Mouse (Mus musculus): ENCODE measurements around the gene Gm20479. TPM values are rescaled to one million over a fixed set of nuclear protein-coding genes. Genes with fewer than 3 reads are reported as not detected.

Gene Gm20479
- polyA plus RNA-seq, 1 experiment from 2014 or later: 1.2 TPM

DNA sequence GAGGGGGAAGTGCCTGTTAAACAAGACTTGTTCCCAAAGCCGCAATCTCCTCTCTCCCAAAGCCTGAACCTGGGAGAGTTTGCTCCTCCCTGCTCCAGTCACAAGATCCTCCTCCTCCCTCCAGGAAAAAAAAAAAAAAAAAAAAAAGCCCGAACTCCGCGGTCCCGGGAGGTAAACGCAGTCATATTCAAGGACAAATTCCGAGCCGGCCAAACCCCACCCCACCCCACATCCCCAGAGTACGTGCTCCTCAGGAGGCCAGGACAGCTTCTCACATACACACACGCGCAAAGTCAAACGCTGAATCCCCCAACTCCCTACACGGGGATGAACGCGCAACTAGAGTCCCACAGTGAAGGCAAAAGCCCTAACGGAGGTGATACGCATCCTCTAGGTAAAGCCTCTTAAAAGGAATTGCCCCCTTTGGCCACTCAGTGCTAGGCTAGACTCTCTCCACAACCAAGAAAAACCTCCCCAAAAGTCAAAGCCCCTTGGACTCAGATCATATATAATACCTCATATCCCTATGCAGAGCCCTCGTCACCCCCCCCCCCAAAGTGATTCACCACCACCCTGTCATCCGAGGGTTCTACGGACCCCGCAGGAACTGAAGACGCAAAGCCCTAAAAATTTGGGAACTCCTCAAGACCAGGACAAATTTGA is 38.4 kb upstream of the Gm20479 start:
- peak overlapping the region; percentile 43 for H3K4me3 ChIP-seq (ENCODE audit: low read depth, low read length)
- H3K4me2 ChIP-seq (ENCODE audit: low read length): peak overlapping the region; percentile 67
- H3K27ac ChIP-seq (ENCODE audit: low read depth): no peak overlapping the region
- peaks cover 84% of the 10 kb centered on the region for H3K27me3 ChIP-seq (replicated peaks; ENCODE audit: control insufficient read depth, insufficient read depth, low read length)
- ATAC-seq (replicated peaks; ENCODE audit: low FRiP score, low TSS enrichment, low read depth) (0 out of 2 replicates have a peak, but pooled peaks have one; percentile 24), DNase-seq (ENCODE audit: low spot score) (no peak)
- no peaks in the 10 kb centered on the region for H3K4me1 ChIP-seq (replicated peaks; ENCODE audit: control insufficient read depth, insufficient read depth, low read length)
- H3K36me3 ChIP-seq (ENCODE audit: control insufficient read depth, insufficient read depth, low read length): no peaks in the 10 kb centered on the region
- no peak overlapping the region for H3K9ac ChIP-seq (ENCODE audit: low read length)
- 2% methylated on average over 22 of the region's 22 CpGs for WGBS
- no peaks in the 10 kb centered on the region for H3K9me3 ChIP-seq (ENCODE audit: control insufficient read depth, low read length)

DNA sequence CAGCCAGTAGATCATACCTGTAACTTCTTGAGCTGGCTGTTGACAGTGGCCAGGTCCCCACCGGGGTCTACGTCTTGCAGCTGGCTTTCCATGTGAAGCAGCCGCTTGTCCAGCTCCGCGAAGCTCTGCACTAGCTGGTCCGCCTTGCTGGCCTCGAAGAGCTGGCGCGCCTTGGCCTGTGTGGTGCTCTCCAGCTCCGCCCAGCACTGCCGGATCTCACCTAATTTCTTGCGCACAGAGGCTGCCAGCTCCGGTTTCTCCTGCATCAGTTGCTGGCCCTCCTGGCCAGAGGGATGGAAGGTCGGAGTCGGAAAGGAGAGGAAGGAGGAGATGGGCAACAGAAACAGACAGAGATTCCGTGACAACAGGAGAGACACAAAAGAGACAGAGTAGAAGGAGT is 34.2 kb upstream of the Gm20479 start:
- Histone ChIP-seq H3K9me3 (ENCODE audit: control insufficient read depth, low read length) (no peaks in the 10 kb centered on the region), H3K4me1 (replicated peaks; ENCODE audit: control insufficient read depth, insufficient read depth, low read length) (no peaks in the 10 kb centered on the region), H3K9ac (ENCODE audit: low read length) (no peak overlapping the region), H3K27me3 (replicated peaks; ENCODE audit: control insufficient read depth, insufficient read depth, low read length) (peaks cover 57% of the 10 kb centered on the region), H3K36me3 (ENCODE audit: control insufficient read depth, insufficient read depth, low read length) (no peaks in the 10 kb centered on the region), H3K4me2 (ENCODE audit: low read length) (no peak overlapping the region), H3K27ac (ENCODE audit: low read depth) (no peak overlapping the region), H3K4me3 (ENCODE audit: low read depth, low read length) (no peak overlapping the region)
- no peak for ATAC-seq (replicated peaks; ENCODE audit: low FRiP score, low TSS enrichment, low read depth)
- 40% methylated on average over 16 of the region's 16 CpGs for WGBS
- DNase-seq (ENCODE audit: low spot score): no peak

DNA sequence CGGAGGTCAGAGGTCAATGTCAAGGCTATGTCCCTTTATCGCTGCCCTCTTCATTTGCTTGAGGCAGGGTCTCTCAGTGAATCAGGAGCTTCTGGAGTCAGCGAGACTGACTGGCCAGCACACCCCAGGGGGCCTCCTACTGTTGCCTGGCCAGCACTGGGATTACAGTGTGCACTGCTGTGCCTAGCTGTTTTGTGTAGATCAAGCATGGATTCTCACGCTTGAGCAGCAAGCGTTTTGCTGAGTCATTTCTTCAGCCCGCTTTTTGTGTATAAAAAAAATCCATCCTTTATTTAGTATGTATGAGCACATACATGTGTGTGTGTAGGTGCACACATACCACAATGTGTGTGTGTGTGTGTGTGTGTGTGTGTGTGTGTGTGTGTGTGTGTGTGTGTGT is 32.0 kb upstream of the Gm20479 start:
- no peak overlapping the region for H3K4me3 ChIP-seq (ENCODE audit: low read depth, low read length)
- no peak for ATAC-seq (replicated peaks; ENCODE audit: low FRiP score, low TSS enrichment, low read depth)
- 67% methylated on average over 6 of the region's 6 CpGs for WGBS
- H3K36me3 ChIP-seq (ENCODE audit: control insufficient read depth, insufficient read depth, low read length): no peaks in the 10 kb centered on the region
- H3K27me3 ChIP-seq (replicated peaks; ENCODE audit: control insufficient read depth, insufficient read depth, low read length): peaks cover 35% of the 10 kb centered on the region
- H3K9me3 ChIP-seq (ENCODE audit: control insufficient read depth, low read length): no peaks in the 10 kb centered on the region
- DNase-seq (ENCODE audit: low spot score): no peak
- H3K9ac ChIP-seq (ENCODE audit: low read length): no peak overlapping the region
- no peak overlapping the region for H3K4me2 ChIP-seq (ENCODE audit: low read length)
- H3K4me1 ChIP-seq (replicated peaks; ENCODE audit: control insufficient read depth, insufficient read depth, low read length): no peaks in the 10 kb centered on the region
- H3K27ac ChIP-seq (ENCODE audit: low read depth): no peak overlapping the region

DNA sequence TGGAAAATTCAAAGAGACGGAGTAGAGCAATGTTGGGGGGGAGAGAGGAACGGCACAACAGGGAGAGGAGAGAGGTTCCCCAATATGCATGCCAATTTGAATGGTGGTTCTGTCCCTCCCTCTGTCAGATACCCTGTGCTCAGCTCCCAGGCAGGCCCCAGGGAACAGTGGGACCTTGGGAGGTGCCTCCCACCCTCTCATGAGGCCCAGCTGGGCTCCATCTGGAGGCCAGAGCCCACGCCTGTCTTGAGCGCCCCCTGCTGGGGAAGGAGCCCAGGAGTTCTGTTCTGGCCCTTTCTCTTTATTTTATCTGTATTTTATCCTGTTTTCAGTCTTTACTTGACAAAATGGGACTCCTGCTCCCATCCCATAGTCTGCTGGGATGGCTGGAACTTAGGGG is 27.5 kb upstream of the Gm20479 start:
- Histone ChIP-seq H3K27ac (ENCODE audit: low read depth) (no peak overlapping the region), H3K4me1 (replicated peaks; ENCODE audit: control insufficient read depth, insufficient read depth, low read length) (no peaks in the 10 kb centered on the region), H3K4me3 (ENCODE audit: low read depth, low read length) (no peak overlapping the region), H3K36me3 (ENCODE audit: control insufficient read depth, insufficient read depth, low read length) (no peaks in the 10 kb centered on the region), H3K9me3 (ENCODE audit: control insufficient read depth, low read length) (no peaks in the 10 kb centered on the region), H3K4me2 (ENCODE audit: low read length) (no peak overlapping the region), H3K9ac (ENCODE audit: low read length) (no peak overlapping the region), H3K27me3 (replicated peaks; ENCODE audit: control insufficient read depth, insufficient read depth, low read length) (peaks cover 2% of the 10 kb centered on the region; the same call in 1 of the 2 replicates)
- no peak for ATAC-seq (replicated peaks; ENCODE audit: low FRiP score, low TSS enrichment, low read depth)
- 29% methylated on average over 4 of the region's 4 CpGs for WGBS
- DNase-seq (ENCODE audit: low spot score): peak; percentile 80

DNA sequence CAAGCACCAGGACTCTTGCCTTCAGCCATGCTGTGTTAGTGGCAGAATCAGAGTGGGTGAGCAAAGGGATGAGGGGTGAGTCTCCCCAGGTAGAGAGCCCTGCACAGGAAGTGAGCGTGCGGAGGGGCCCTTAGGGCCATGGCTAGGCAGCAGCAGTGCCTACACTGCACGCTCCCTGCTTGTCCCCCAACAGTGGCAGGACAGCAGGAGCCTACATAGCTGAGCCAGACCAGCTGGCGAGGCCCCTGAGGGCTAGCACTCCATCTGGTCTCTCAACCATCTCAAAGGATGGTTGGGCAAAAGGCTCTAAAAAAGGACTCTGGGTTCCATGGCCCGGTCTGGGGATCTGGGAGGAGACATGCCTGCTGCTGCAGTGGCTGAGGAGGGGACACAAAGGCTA is 26.9 kb upstream of the Gm20479 start:
- no peak for ATAC-seq (replicated peaks; ENCODE audit: low FRiP score, low TSS enrichment, low read depth)
- Histone ChIP-seq H3K27ac (ENCODE audit: low read depth) (no peak overlapping the region), H3K4me3 (ENCODE audit: low read depth, low read length) (no peak overlapping the region), H3K4me2 (ENCODE audit: low read length) (no peak overlapping the region), H3K4me1 (replicated peaks; ENCODE audit: control insufficient read depth, insufficient read depth, low read length) (no peaks in the 10 kb centered on the region), H3K27me3 (replicated peaks; ENCODE audit: control insufficient read depth, insufficient read depth, low read length) (peaks cover 6% of the 10 kb centered on the region), H3K9me3 (ENCODE audit: control insufficient read depth, low read length) (no peaks in the 10 kb centered on the region), H3K9ac (ENCODE audit: low read length) (no peak overlapping the region), H3K36me3 (ENCODE audit: control insufficient read depth, insufficient read depth, low read length) (no peaks in the 10 kb centered on the region)
- no peak for DNase-seq (ENCODE audit: low spot score)
- WGBS: 76% methylated on average over 5 of the region's 5 CpGs

DNA sequence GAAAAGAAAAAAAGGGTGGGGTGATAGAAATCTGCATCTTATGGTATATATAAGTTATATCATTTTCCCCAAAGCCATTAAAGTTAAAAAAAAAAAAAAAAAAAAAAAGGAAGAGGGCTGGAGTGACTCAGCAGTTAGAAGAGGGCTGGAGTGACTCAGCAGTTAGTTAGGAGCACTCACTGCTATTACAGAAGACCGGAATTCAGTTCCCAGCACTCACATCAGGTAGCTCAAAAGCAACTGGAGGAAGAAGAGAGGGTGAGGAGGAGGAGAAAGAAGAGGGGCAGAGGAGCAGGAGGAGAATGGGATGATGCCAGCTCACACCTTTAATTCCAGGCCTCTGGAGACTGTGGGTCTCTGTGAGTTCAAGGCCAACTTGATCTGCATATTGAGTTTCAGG is 26.0 kb upstream of the Gm20479 start:
- Histone ChIP-seq H3K4me3 (ENCODE audit: low read depth, low read length) (no peak overlapping the region), H3K4me1 (replicated peaks; ENCODE audit: control insufficient read depth, insufficient read depth, low read length) (no peaks in the 10 kb centered on the region), H3K36me3 (ENCODE audit: control insufficient read depth, insufficient read depth, low read length) (no peaks in the 10 kb centered on the region), H3K4me2 (ENCODE audit: low read length) (no peak overlapping the region), H3K9ac (ENCODE audit: low read length) (no peak overlapping the region), H3K27ac (ENCODE audit: low read depth) (no peak overlapping the region), H3K9me3 (ENCODE audit: control insufficient read depth, low read length) (no peaks in the 10 kb centered on the region), H3K27me3 (replicated peaks; ENCODE audit: control insufficient read depth, insufficient read depth, low read length) (peaks cover 8% of the 10 kb centered on the region)
- ATAC-seq (replicated peaks; ENCODE audit: low FRiP score, low TSS enrichment, low read depth) (no peak), DNase-seq (ENCODE audit: low spot score) (no peak)
- 89% methylated on average over 1 of the region's 1 CpGs for WGBS

DNA sequence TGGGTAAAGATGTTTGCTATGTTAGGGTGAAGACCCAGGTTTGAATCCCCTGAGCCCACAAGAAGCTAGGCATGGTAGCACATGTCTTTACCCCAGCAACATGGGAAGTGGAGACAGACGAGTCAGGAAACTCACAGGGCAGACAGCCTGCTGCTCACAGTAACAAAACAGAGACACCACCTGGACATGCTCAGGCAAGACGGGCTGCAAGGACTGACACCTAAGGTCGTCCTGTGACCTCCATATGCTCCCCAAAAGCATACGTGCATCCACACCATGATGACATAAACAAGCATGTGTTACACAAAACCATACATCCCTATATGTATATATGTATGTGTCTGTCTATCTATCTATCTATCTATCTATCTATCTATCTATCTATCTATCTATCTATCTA is 24.3 kb upstream of the Gm20479 start:
- H3K9me3 ChIP-seq (ENCODE audit: control insufficient read depth, low read length): no peaks in the 10 kb centered on the region
- no peak for DNase-seq (ENCODE audit: low spot score)
- H3K4me3 ChIP-seq (ENCODE audit: low read depth, low read length): no peak overlapping the region
- no peak overlapping the region for H3K9ac ChIP-seq (ENCODE audit: low read length)
- WGBS: 40% methylated on average over 4 of the region's 4 CpGs
- H3K27ac ChIP-seq (ENCODE audit: low read depth): no peak overlapping the region
- no peaks in the 10 kb centered on the region for H3K36me3 ChIP-seq (ENCODE audit: control insufficient read depth, insufficient read depth, low read length)
- no peak for ATAC-seq (replicated peaks; ENCODE audit: low FRiP score, low TSS enrichment, low read depth)
- H3K27me3 ChIP-seq (replicated peaks; ENCODE audit: control insufficient read depth, insufficient read depth, low read length): peaks cover 24% of the 10 kb centered on the region
- no peaks in the 10 kb centered on the region for H3K4me1 ChIP-seq (replicated peaks; ENCODE audit: control insufficient read depth, insufficient read depth, low read length)
- H3K4me2 ChIP-seq (ENCODE audit: low read length): no peak overlapping the region

DNA sequence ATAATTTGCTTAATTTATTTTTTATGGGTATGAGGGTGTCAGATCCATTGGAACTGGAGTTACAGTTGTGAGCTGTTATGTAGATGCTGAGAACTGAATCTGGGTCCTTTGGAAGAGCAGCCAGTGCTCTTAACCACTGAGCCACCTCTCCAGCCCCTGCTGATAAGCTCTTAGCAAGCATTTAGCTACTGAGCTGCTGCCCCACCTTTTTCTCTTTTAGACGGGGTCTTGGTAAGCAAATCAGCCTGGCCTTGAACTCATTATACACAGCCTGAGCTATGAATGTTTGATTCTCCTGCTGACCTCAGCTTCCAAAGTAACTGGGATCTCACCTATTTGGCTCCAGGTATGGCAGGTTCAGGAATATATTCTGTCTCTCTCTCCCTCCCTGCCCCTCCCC is 23.8 kb upstream of the Gm20479 start:
- Histone ChIP-seq H3K36me3 (ENCODE audit: control insufficient read depth, insufficient read depth, low read length) (no peaks in the 10 kb centered on the region), H3K27ac (ENCODE audit: low read depth) (no peak overlapping the region), H3K9me3 (ENCODE audit: control insufficient read depth, low read length) (no peaks in the 10 kb centered on the region), H3K4me3 (ENCODE audit: low read depth, low read length) (no peak overlapping the region), H3K9ac (ENCODE audit: low read length) (no peak overlapping the region), H3K4me1 (replicated peaks; ENCODE audit: control insufficient read depth, insufficient read depth, low read length) (no peaks in the 10 kb centered on the region), H3K4me2 (ENCODE audit: low read length) (no peak overlapping the region), H3K27me3 (replicated peaks; ENCODE audit: control insufficient read depth, insufficient read depth, low read length) (peaks cover 29% of the 10 kb centered on the region)
- no peak for ATAC-seq (replicated peaks; ENCODE audit: low FRiP score, low TSS enrichment, low read depth)
- DNase-seq (ENCODE audit: low spot score): no peak
- 40% methylated on average over 1 of the region's 1 CpGs for WGBS

DNA sequence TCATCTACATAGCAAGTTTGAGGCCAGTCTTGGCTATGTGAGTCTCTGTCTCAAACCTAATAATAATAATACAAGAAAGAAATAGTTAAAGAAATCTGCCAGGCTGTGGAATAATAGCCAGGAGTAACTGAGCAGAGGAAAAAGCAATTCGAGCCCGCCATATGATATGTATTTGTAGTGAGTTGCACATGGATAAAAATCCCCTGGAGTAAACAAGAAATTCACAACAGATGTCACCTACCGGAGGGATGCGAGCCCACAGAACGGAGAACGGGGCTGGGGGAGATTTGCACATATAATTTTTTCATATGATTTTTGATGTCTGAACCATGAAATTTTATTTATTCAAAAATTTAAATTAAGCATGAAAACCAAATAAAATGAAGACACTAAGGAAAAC is 22.6 kb upstream of the Gm20479 start:
- no peak for DNase-seq (ENCODE audit: low spot score)
- no peak for ATAC-seq (replicated peaks; ENCODE audit: low FRiP score, low TSS enrichment, low read depth)
- peaks cover 39% of the 10 kb centered on the region for H3K27me3 ChIP-seq (replicated peaks; ENCODE audit: control insufficient read depth, insufficient read depth, low read length)

More for the DNA sequence above, 22.6 kb upstream of the Gm20479 start:
- Histone ChIP-seq H3K4me3 (ENCODE audit: low read depth, low read length) (no peak overlapping the region), H3K4me2 (ENCODE audit: low read length) (no peak overlapping the region), H3K36me3 (ENCODE audit: control insufficient read depth, insufficient read depth, low read length) (no peaks in the 10 kb centered on the region), H3K9ac (ENCODE audit: low read length) (no peak overlapping the region), H3K4me1 (replicated peaks; ENCODE audit: control insufficient read depth, insufficient read depth, low read length) (no peaks in the 10 kb centered on the region), H3K27ac (ENCODE audit: low read depth) (no peak overlapping the region), H3K9me3 (ENCODE audit: control insufficient read depth, low read length) (no peaks in the 10 kb centered on the region)
- WGBS: 83% methylated on average over 6 of the region's 6 CpGs
